Mouse (Mus musculus) heart, postnatal 0 days (tissue): Measurements from ENCODE around the gene Ndufa4l2.

ENCODE experiments used
- CTCF ChIP-seq: IDR thresholded peaks from 2 replicates; pipeline ENCODE4 v1.5.1; 2016; ENCODE audit warnings: antibody characterized with exemption, control low read depth, low read depth
- EP300 ChIP-seq: IDR thresholded peaks from 2 replicates; pipeline ENCODE4 v1.6.1; 2016; ENCODE audit warnings: antibody characterized with exemption, low read depth

DNA sequence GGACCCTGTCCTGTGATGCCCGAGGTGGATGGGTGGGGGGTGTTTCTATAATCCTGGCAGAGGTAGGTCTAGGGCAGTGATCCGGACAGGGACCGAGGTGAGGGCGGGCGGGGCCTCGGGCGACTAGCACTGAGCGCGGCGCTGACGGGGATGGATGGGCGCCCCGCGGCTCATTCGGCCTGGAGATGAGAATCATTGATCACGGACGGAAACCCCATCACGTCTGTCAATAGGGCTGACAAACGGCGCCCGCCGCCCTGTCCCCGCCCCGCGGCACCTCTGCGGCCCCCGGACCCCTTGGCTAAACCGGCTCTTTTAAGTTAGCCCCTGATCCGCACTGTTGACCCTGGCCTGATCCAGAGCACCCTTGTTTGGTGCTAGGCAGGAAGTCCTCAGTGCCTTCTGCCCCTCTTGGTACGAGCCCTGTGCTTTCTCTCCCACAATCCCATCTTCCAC, 20.2 kb downstream of the Ndufa4l2 start:
- TF ChIP-seq CTCF (no peak), EP300 (no peak)
